Mouse (Mus musculus) cerebellum, postnatal 14 days (tissue): ENCODE results near the gene Dpp6.

Experiments used
- DNase-seq, 2 experiments: peaks; one replicate each; pipeline ENCODE4 v3.0.0; 2021; ENCODE audit warnings: mixed read lengths in 2 of 2

Dpp6 gene

DNA sequence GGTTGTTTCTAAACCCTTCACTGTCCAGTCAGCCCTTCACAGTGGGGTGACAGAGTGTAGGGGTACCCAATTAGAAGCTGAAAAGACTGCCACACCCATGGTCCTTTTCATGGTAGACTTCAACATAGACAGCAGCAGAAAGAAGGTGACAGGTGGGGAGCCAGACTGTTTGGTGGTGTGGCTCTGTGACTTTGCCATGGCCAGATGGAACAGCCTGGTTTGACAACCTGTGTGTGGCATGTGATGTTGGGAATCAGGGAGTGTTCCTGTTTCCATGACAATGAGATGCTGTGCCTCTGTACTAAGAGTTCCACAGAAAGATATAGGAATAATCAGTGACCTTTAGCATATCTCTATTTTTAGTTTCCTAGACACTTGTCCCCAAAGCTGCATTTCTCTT lies 386.1 kb downstream of the Dpp6 start:
- peak; percentile 39 to 41 for DNase-seq

DNA sequence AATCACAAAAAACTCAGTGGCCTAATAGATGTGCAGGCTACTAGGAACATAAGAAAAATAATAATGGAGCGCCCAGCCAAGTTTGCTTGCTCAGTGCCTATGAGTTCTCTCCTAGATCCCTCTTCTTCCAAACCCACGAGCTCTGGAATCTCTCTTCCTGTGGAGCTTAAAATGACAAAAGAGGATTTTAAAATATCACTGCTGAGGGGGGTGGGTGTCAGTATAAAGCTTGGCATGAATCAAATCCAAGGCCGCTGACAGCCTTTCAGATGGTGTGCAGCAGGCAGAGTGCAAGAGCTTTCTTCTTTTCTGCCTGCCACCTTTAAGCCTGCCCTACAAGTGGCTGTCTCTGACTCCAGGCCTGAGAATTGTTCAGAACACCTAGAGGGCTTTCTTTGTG lies 387.7 kb downstream of the Dpp6 start:
- DNase-seq = no peak

DNA sequence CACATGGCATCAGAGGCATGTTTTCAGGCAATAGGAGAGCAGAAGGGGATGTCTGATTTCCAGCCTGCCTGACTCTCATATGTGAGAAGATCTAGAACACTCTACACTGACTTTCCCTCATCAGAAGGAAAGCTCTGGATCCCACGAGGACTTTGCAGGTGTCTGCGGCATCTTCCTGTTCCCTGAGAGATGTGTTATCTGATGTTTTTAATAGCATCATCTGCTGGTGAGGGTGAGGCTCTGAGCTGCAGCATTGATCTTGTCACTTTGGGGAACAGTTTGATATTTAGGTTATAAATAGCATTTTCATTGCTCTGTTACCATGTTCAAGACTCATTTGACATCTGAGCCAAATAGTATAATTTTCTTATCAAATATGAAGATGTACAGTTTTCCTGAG lies 388.8 kb downstream of the Dpp6 start:
- DNase-seq = no peak

DNA sequence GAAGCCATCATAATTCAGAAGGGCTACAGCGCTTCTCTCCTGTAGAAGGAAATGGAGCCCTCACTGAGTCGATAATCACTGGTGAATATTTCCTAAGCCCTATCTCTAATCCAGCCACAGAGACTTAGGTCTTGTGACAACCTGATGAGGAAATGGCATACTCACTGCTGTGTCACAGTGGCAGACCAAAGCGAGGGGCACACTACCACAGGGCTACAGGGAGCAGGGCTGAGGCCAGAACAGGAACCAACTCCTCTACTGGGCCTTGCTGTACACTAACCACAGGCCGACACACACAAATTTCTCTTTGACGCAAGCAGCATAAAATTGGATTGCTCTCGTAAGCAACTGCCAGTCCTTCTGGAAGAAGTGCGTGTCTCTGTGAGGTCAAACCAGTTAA lies 389.2 kb downstream of the Dpp6 start:
- no peak for DNase-seq

DNA sequence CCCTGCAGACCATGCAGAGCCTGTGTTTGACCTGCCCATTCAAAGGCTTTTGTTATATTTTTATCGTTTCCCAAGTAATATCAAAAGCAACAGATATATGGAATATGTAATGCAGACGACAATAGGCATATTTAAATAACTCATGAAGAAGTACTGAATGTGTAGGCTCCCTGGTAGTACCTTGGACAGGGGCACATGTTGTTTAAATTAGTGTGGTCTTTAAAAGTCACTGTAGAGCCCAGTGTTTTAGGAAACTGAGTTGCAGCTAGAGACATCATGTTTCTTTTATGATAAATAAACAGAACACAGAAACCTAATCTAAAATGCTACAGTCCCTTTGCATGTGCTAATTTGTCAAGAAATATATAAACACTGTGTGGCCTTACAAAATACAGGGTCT lies 403.1 kb downstream of the Dpp6 start:
- DNase-seq = no peak

DNA sequence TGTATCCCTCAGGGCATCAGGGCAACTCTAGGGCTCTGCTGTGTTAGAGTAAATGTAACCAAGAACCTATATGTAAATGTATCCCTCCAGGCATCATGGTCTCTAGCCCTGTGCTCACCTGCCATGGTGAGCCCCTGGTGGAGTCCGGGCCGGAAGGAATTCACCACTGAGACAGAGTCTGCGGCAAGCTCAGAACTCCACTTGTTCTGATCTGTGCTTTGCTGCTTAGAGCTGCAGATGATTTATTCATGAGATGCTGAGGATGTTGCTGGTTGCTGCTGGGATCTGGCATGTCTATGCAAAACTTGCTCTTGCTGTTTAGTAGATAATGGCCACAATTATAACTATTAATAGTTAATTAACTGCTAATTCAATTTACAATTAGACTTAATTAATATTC lies 425.1 kb downstream of the Dpp6 start:
- DNase-seq = no peak

DNA sequence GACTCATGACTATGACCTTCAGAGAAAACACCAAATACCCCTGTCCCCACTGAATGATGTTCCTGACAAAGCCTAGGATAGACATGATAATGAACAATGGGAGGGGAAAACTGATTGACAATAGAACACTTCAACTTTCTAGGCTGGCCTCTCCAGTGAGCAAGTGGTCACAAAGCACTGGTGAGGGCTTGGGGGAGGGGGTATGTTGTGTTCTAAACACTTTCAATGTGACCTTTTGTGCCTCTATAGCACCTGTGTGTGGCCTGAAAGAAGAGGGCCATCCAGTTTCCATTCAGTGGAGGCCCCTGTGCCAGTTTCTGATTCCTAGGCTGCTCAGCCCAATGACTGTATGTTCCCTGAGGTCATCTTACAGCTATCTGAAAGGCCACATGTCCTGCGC lies 426.2 kb downstream of the Dpp6 start:
- DNase-seq = no peak

DNA sequence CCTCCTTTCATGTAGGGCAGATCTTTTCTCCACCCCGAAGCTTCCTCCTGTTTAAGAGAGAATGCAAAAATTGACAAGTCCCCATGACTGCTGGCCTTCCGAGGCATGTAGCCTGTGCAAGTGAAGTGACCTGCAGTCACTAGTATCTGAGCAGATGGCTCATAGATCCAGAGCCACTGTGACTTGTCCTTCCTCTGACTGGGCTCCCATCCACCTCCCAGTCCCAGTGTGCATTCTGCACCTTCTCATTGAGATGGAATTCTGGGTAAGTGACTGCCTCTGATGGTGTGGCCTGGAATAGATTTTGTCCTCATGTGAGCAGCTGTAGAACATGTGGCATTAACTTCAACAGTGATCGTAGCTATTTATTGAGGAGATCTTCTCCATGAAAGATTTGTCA lies 430.8 kb downstream of the Dpp6 start:
- DNase-seq = no peak

DNA sequence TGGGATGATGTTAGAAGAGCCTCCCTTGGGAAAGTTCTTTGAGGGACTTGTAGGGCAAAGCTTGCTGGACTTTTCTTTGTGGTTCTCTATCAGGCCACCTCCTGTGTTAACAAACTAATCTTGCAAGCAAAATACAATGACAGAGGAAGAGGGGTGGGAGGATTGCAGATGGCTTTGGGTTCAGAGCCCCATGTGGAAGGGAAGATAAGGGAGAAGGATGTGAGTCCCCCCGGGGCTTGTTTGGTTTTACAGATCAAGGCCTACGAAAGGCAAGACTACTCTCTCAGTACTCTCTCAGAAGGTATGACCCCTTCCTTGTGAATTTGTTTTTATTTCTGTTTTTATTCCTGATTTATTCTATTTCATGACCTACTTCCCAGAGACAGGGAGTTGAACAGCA lies 431.7 kb downstream of the Dpp6 start:
- no peak for DNase-seq

DNA sequence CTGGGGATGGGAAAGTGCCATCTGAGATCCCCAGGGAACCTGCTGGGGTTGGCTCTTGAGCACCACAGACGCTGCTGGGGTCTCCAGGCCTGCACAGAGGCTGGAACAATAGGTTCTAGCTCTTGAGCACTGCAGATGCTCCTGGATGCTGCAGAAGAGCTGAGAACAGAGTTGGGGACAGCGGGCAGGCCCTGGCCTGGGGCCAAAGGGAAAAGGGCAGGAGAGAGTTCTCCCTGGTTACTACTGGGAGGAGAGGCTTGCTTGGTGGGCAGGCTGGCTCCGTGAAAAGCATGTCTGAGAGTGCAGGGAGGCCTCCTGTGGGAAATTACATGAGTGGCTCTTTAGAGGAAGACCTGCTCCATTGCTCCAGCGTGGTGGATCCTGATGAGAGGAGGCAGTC lies 432.9 kb downstream of the Dpp6 start:
- DNase-seq = no peak

DNA sequence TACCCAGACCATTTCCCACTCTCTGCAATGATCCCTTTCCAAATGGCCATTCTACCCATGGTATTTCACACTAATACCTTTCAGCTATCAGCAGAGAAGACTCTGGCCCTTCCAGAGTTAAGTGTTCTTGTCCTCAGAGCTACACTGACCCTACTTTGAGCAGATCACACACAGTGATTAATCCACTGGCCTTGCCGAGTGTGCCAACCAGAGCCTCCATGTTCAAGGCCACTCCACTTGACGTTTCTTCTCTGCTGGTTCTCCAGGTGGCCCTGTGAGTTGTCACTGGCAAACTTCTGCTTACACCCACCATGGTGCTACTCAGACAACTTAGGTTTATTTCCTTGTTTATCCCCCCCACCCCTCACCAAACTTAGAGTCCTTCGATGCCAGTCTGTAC lies 433.9 kb downstream of the Dpp6 start:
- no peak for DNase-seq

DNA sequence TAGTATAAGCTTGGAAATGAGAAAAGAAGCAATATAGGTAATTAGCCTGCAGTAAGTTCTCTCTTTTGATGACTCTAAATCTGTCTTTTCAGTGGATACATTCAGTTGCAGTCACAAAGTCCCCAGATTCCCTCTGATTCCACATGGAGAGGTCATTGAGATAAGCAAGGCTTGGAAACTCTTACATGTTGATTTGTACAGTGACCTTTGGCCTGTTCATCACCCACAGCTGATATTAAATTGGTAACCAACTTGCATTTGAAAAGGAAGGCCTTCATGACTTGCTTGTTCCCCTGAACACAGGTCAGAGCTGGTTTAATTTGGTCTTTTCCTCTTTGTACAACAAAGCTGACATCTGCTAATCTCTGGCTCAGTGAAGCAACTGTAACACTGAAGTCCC lies 434.4 kb downstream of the Dpp6 start:
- DNase-seq = no peak

DNA sequence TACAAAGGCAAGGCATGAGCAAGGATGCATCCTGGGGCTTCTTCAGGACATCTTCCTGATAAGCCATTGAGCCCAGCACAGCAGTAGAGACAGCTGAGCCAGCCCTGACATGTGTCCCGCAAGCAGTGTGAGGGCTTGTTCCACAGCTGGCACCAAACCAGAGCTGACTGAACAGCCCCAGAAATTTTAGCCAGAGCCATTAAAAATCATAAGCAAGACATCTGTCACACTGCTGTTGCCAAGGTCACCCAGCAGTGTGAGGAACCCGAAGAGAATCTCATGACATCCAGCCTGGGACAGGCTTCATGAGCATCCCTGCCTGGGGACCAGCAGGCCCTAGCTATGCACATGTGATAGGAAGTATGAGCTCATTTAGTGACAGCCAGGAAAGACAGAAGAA lies 438.2 kb downstream of the Dpp6 start:
- DNase-seq = peak; percentile 59 to 68

DNA sequence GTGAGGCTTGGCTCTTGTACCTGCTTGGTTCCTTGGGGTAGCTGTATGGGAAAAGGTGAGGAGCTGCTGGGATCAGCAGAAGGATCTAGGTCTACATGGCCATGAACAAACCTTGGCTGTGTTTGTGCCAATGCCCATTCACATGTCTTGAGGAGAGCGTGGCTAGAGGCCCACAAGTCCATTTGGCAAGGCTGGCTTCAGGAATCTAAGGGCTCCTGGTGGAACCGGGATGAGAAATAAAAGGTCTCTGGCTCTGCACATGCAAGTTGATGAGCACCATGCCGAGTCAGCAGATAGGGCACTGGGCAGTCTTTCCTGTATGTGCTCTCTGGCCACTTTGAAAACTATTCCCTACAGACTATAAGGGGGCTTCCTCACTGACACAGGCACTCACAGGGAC lies 441.6 kb downstream of the Dpp6 start:
- DNase-seq = peak in 1 of 2 experiments; percentile 60

DNA sequence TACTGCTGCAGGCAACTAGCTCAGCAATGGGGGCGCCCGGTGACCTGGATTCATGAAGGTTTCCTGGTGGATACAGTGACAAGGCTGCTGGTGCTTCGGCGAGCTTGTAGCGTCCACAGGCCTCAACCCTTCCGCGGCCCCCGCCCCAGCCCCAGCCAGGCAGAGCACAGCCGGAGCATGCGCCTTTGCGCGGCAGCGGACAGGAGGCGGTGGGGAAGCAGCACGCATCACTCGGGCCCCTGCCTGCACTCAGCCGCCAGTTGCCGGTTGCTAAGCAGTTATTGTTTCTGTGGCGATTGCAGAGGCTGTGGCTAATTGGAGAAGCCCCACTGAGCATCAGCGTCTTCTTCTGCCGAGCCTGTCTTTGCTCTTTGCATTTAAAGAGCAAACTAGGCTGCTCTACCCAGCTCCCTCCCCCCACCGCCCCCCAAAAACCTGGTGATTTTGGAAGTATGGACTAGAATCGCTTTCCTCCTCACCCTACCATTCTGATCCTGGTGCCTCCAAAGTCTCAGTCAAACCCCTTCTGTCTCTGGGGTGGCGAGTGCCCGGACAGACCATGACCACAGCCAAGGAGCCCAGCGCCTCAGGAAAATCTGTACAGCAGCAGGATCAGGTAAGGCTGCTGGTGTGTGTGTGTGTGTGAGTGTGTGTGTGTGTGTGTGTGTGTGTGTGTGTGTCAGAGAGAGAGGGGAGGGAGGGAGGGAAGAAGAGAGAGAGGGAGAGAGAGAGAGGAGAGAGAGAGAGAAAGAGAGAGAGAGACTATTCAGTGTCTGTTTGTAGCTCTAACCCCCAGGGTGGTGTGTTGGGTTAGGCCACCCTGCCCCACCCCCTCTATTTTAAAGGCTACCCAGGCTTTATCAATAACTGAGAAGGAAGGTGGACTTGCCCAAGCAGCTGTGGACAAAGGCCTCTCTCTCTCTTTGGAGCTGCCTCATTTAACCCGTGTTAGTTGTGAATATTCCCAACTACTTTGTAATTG lies 445.0 kb downstream of the Dpp6 start:
- peak; percentile 84 to 87 for DNase-seq

DNA sequence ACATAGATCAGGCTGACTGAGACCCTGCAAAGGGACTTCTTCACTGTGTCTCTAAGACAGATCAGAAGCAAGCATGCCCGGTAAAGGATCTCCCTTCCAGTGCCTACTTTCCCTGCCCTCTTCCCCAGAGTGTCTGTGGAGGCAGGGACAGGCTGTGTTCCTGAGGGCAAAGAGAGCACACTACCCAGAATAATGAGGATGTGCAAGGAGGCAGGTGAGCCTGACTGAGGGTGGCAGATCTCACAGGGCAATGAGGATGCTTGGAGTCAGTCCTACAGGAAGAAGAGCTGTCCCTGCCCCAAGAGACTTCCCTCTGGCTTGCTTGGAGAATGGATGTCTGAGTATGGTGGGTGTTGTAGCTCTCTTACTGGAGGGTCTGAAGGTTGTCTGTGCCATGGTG lies 445.7 kb downstream of the Dpp6 start:
- DNase-seq = peak; percentile 45 to 57

DNA sequence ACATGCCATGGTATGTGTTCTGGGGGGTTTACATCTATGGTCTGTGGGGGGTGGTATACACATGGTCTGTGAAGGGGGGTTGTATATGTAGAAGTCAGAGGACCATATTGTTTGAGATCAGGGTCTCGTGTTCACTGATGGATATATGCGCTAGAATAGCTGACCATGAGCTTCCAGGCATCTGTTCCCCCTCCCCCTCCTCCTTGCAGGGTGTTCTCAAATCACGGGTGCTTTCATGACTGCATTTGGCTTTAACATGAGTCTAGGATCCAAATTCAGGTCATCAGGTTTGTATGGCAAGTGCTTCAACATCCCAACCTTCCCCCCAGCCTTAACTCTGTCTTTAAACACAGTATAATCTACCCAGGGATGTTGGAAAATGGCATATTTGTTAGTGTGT lies 448.3 kb downstream of the Dpp6 start:
- DNase-seq = peak; percentile 42 to 50

DNA sequence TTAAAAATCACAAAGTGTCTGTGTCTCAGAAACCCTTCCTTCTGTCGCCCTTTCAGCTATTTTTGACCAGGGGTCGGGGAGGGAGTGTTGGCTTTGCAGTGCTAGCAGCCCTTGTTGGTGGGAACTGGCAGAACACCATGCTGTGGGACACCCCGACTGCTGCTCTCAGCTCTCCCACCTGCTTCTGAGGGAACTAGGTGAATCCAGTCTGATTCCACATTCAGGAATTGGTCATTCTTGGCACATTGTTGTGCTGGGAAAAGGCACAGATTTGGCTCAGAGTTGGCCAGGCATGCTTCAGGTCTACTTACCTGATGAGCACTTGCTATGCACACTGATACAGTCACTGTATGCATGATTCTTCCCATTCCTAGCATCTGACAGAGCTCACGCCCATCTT lies 454.3 kb downstream of the Dpp6 start:
- DNase-seq = peak; percentile 78 to 82

DNA sequence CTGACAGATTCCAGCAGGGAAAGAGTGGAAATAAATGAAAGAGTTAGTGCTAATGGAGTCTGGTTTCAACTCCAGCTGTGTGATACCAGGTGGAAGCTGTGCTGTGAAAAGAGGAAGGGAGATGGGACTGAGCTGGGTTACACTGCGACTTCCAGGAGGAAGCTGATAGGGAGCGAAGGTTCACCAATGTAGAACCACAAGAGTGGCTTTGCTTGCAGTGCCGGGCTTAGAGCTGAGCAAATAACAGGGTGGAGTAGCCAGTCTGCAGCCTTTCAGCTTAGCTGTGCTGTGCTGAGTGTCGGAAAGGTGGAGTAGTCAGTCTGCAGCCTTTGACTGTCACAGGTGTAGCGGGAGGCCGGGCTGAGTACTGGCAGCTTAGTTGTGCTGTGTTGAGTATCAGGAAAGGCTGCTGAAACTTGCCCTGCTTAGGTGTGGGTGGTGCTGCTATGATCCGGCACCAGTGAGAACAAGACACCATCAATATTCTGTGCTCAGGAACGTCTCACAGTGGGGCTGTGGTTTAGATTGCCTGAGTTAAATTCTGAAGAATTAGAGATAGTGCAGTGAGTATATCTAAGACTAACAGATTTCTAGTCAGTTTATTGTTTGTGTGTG lies 457.9 kb downstream of the Dpp6 start:
- no peak for DNase-seq

DNA sequence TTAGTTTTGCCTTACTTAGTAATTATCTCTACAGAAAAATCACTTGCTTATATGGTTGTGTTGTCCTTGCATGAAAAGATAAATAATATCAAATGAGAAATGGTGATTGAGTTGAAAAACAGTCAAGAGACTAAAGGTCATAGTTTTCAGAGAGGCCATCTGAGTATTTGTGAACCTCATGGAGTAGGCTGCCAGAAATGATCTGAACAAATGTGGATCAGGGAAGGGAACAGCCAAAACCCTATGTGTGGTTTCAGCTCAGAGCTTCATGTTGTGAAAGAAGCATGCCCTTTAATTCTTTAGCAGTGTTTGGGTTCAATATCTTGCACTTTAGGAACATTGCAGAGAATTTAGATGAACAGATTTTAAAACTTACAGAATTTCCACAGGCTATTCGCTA lies 458.9 kb downstream of the Dpp6 start:
- DNase-seq = no peak

DNA sequence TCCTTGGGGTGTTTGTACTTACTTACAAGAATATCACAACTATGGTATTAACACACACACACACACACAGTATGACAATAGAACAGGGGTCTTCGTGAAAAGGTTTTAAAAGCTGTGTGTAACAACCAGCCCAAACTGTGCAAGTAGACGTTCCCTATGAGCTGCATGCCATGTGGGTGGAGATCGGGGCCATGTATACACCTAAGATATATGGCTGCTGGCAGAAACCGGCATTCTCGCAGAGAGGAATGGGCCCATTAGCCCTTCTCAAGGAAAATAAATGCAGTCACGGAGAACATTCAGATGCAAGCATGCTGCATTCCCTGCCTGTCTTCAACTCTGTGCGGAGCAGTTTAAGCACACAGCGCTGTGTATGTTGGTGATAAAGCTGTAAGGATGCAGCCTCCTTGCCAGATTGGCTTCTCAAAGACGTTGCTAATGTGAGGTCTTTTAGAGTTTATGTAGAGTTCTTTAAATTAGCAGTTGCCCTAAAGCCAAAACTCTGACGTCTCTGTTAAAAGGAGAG lies 461.2 kb downstream of the Dpp6 start:
- DNase-seq = no peak

DNA sequence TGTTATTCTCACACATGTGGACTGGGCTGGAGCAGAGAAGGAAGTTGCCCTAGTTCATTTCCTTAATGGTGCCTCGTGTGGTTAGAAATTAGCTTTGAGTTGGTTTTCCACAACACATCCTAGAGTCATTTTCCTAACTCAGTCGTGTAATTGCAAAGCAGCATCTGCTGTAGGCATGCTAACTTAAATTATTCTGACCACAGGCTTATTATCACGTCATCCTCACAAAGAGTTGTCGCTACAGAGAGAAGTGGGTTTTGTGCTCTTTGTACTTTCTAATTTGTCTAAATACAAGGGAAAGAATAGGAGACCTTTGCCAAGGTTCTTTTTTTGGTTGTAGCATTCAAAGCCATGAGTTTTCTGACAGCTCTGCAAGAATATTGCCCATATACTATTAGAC lies 469.9 kb downstream of the Dpp6 start:
- no peak for DNase-seq

DNA sequence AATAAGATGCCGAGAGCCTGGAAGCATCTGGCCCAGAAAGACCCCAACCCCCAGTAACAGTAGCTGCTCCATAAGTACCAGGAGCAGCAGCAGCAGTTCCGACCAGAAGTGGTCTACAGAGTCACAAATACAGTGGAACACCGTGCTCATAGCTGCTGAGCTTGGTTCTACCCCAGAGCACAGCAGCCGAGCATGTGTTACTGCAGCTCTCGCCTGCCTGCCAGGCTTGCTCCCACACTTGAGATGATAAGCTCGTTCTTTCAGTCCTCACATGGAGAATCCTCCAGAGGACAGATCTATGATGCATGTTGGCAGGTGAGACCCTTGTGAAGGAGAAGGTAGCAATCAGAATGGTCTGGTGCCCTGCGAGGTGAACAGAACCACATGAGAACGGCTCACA lies 474.4 kb downstream of the Dpp6 start:
- no peak for DNase-seq

DNA sequence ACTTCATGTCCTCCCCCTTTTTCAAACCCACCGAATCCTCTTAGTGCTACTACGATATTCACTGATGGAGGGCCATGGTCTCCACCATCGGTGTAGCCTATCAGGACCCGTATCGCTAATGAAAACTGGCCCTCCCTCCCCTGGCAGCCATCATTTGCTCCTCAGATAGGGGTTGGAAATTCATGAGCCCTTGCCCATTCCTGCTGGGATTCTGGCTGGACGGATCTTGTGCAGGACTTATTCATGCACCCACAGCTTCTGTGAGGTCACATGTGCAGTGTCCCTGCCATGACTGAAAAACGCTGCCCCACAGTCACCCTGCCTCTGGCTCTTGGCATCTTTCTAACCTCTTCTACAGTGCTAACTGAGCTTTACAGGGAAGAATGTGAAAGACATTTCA lies 475.2 kb downstream of the Dpp6 start:
- DNase-seq = peak; percentile 65 to 75
